Mouse (Mus musculus) midbrain, embryonic 12.5 days (tissue): ENCODE data around the gene Gapvd1. TPM values are rescaled to one million over a fixed set of nuclear protein-coding genes. Genes with fewer than 3 reads are reported as not detected.
"Not testable (repeated sequence)": the region's sequence is repeated elsewhere in the genome, so short reads cannot be mapped to it uniquely, and the experiment has no call there.

ENCODE experiments used
- ATAC-seq: fragments of 200-750 bp; cut with Nextera tagmentation; 2 replicates; pipeline ENCODE4 v1.8.0; 2017; ENCODE audit warnings: low read depth, moderate TSS enrichment, moderate library complexity; ENCODE audit not compliant: low FRiP score
- H3K27ac ChIP-seq: fragments of 300-500 bp; sonication (generic); replicated peaks from 2 replicates; pipeline ENCODE4 v1.5.1; 2016; ENCODE audit warnings: mild to moderate bottlenecking
- H3K27me3 ChIP-seq: fragments of 300-500 bp; sonication (generic); 2 replicates; pipeline ENCODE4 v1.6.1; 2016; ENCODE audit warnings: mild to moderate bottlenecking
- H3K36me3 ChIP-seq: fragments of 300-500 bp; sonication (generic); 2 replicates; pipeline ENCODE4 v1.6.1; 2016
- H3K4me1 ChIP-seq: fragments of 300-500 bp; sonication (generic); 2 replicates; pipeline ENCODE4 v1.6.1; 2016
- H3K4me2 ChIP-seq: fragments of 300-500 bp; sonication (generic); replicated peaks from 2 replicates; pipeline ENCODE4 v1.6.1; 2016; ENCODE audit warnings: mild to moderate bottlenecking, moderate library complexity
- H3K4me3 ChIP-seq: fragments of 300-500 bp; sonication (generic); 2 replicates; pipeline ENCODE4 v1.5.1; 2016; ENCODE audit warnings: mild to moderate bottlenecking
- H3K9ac ChIP-seq: fragments of 300-500 bp; sonication (generic); replicated peaks from 2 replicates; pipeline ENCODE4 v1.6.1; 2016; ENCODE audit warnings: mild to moderate bottlenecking, moderate library complexity
- H3K9me3 ChIP-seq: fragments of 300-500 bp; sonication (generic); 2 replicates; pipeline ENCODE4 v1.6.1; 2016; ENCODE audit warnings: mild to moderate bottlenecking
- WGBS: fragments of 180-500 bp; shearing (Covaris S2); methylation state at CpG from one replicate; pipeline ENCODE4 v1.1.7; 2016; 5-methylcytosine and 5-hydroxymethylcytosine counted together
- polyA plus RNA-seq: library from polyadenylated mRNA; unstranded; fragments of >200 nt; fragmentation: Nextera tagmentation; extraction: Ambion mirVana; gene quantifications from 2 replicates; pipeline ENCODE4 v1.2.1, GENCODE M21; 2016

The Gapvd1 gene
- polyA plus RNA-seq, 1 experiment from 2014 or later: 124 TPM

- not testable (repeated sequence) for H3K9ac ChIP-seq, H3K4me3 ChIP-seq, H3K4me1 ChIP-seq, H3K9me3 ChIP-seq, ATAC-seq, H3K27ac ChIP-seq, H3K27me3 ChIP-seq, H3K4me2 ChIP-seq
- peaks cover 21% of the 10 kb centered on the region; the same call in 1 of the 2 replicates for H3K36me3 ChIP-seq
- 95% methylated on average over 2 of the region's 2 CpGs for WGBS
Observed at GRCm38 (mm10) chr2:34792543-34792942, 37.5 kb upstream of the Gapvd1 start.

GRCm38 (mm10) chr2:34790282-34790681 is 35.2 kb upstream of the Gapvd1 start:
- H3K9me3 ChIP-seq: no peaks in the 10 kb centered on the region
- no peak overlapping the region for H3K4me3 ChIP-seq
- H3K9ac ChIP-seq: no peak overlapping the region
- no peak overlapping the region for H3K4me2 ChIP-seq
- H3K36me3 ChIP-seq: peaks cover 25% of the 10 kb centered on the region
- no peak overlapping the region for H3K27ac ChIP-seq
- no peaks in the 10 kb centered on the region for H3K4me1 ChIP-seq
- WGBS: 93% methylated on average over 8 of the region's 8 CpGs
- no peaks in the 10 kb centered on the region for H3K27me3 ChIP-seq
- no peak for ATAC-seq

- no peaks in the 10 kb centered on the region for H3K9me3 ChIP-seq
- peaks cover 46% of the 10 kb centered on the region for H3K36me3 ChIP-seq
- no peak overlapping the region for H3K4me3 ChIP-seq
- no peaks in the 10 kb centered on the region for H3K4me1 ChIP-seq
- WGBS: 79% methylated on average over 2 of the region's 2 CpGs
- no peak overlapping the region for H3K4me2 ChIP-seq
- H3K27ac ChIP-seq: no peak overlapping the region
- H3K9ac ChIP-seq: no peak overlapping the region
- no peaks in the 10 kb centered on the region for H3K27me3 ChIP-seq
- ATAC-seq: no peak
Observed at GRCm38 (mm10) chr2:34784085-34784484, 29.1 kb upstream of the Gapvd1 start.

- Histone ChIP-seq H3K9ac (no peak overlapping the region), H3K27ac (no peak overlapping the region), H3K36me3 (peaks cover 54% of the 10 kb centered on the region), H3K4me2 (no peak overlapping the region), H3K9me3 (no peaks in the 10 kb centered on the region), H3K4me1 (no peaks in the 10 kb centered on the region), H3K27me3 (no peaks in the 10 kb centered on the region), H3K4me3 (no peak overlapping the region)
- WGBS: 96% methylated on average over 14 of the region's 14 CpGs
- ATAC-seq: no peak
Observed at GRCm38 (mm10) chr2:34783064-34784020, 28.3 kb upstream of the Gapvd1 start.

GRCm38 (mm10) chr2:34777237-34777868 is 22.3 kb upstream of the Gapvd1 start:
- H3K9ac ChIP-seq: no peak overlapping the region
- H3K27ac ChIP-seq: no peak overlapping the region
- H3K4me2 ChIP-seq: peak overlapping the region; percentile 70; the same call in 1 of the 2 replicates
- H3K4me1 ChIP-seq: peaks cover 43% of the 10 kb centered on the region
- 67% methylated on average over 1 of the region's 1 CpGs for WGBS
- peaks cover 73% of the 10 kb centered on the region for H3K36me3 ChIP-seq
- no peak overlapping the region for H3K4me3 ChIP-seq
- no peaks in the 10 kb centered on the region for H3K27me3 ChIP-seq
- no peaks in the 10 kb centered on the region for H3K9me3 ChIP-seq
- no peak for ATAC-seq

GRCm38 (mm10) chr2:34774493-34774892 is 19.5 kb upstream of the Gapvd1 start:
- Histone ChIP-seq H3K4me1 (peaks cover 49% of the 10 kb centered on the region), H3K4me3 (peak overlapping the region; percentile 99; the same call in 1 of the 2 replicates), H3K9me3 (no peaks in the 10 kb centered on the region), H3K27ac (no peak overlapping the region), H3K27me3 (no peaks in the 10 kb centered on the region), H3K9ac (no peak overlapping the region), H3K36me3 (peaks cover 61% of the 10 kb centered on the region), H3K4me2 (peak overlapping the region; percentile 70)
- WGBS: 94% methylated on average over 6 of the region's 6 CpGs
- ATAC-seq: no peak

GRCm38 (mm10) chr2:34773673-34774072 is 18.6 kb upstream of the Gapvd1 start:
- WGBS: 92% methylated on average over 4 of the region's 4 CpGs
- Histone ChIP-seq H3K4me1 (peaks cover 49% of the 10 kb centered on the region), H3K4me3 (peak overlapping the region; percentile 99), H3K27me3 (no peaks in the 10 kb centered on the region), H3K4me2 (peak overlapping the region; percentile 70), H3K9me3 (no peaks in the 10 kb centered on the region), H3K27ac (no peak overlapping the region), H3K9ac (no peak overlapping the region), H3K36me3 (peaks cover 53% of the 10 kb centered on the region)
- no peak for ATAC-seq

- peaks cover 49% of the 10 kb centered on the region for H3K4me1 ChIP-seq
- H3K9ac ChIP-seq: peak overlapping the region; percentile 100
- peak; percentile 21 for ATAC-seq
- peak overlapping the region; percentile 90 for H3K27ac ChIP-seq
- H3K27me3 ChIP-seq: no peaks in the 10 kb centered on the region
- H3K4me3 ChIP-seq: peak overlapping the region; percentile 99
- 4% methylated on average over 50 of the region's 50 CpGs for WGBS
- no peaks in the 10 kb centered on the region for H3K9me3 ChIP-seq
- peaks cover 42% of the 10 kb centered on the region for H3K36me3 ChIP-seq
- H3K4me2 ChIP-seq: peak overlapping the region; percentile 70
Observed at GRCm38 (mm10) chr2:34772252-34773235, 17.5 kb upstream of the Gapvd1 start.

- under 1% methylated on average over 60 of the region's 60 CpGs for WGBS
- Histone ChIP-seq H3K4me3 (peak within 1 kb of the TSS; percentile 99), H3K36me3 (peaks cover 32% of the 10 kb centered on the region), H3K9me3 (0 out of 2 replicates have a peak, but pooled peaks cover 5% of the 10 kb centered on the region), H3K27me3 (no peaks in the 10 kb centered on the region), H3K4me2 (peak within 1 kb of the TSS; percentile 73), H3K4me1 (peaks cover 42% of the 10 kb centered on the region), H3K27ac (peak within 1 kb of the TSS; percentile 94), H3K9ac (peak within 1 kb of the TSS; percentile 100)
- ATAC-seq: peak; percentile 99
Observed at GRCm38 (mm10) chr2:34771368-34772226, 16.6 kb upstream of the Gapvd1 start, which contains the start of gene Hspa5. TSS of gene Hspa5 (plus strand) at chr2:34771970.

GRCm38 (mm10) chr2:34770951-34771350 is 15.9 kb upstream of the Gapvd1 start:
- H3K4me2 ChIP-seq: peak overlapping the region; percentile 73
- peaks cover 36% of the 10 kb centered on the region for H3K4me1 ChIP-seq
- H3K9ac ChIP-seq: peak overlapping the region; percentile 91
- H3K27ac ChIP-seq: peak overlapping the region; percentile 94
- 0 out of 2 replicates have a peak, but pooled peaks cover 5% of the 10 kb centered on the region for H3K9me3 ChIP-seq
- H3K27me3 ChIP-seq: no peaks in the 10 kb centered on the region
- H3K36me3 ChIP-seq: peaks cover 26% of the 10 kb centered on the region
- 4% methylated on average over 6 of the region's 6 CpGs for WGBS
- no peak for ATAC-seq
- H3K4me3 ChIP-seq: peak overlapping the region; percentile 99
